Mouse (Mus musculus) C2C12 (cell line): Measurements from ENCODE around the gene Dcaf6.
"Not testable (repeated sequence)": the region's sequence is repeated elsewhere in the genome, so short reads cannot be mapped to it uniquely, and the experiment has no call there.

Source experiments
- CTCF ChIP-seq: IDR thresholded peaks from one replicate; pipeline ENCODE4 v1.5.1; 2011; ENCODE audit not compliant: control insufficient read depth, insufficient read depth, insufficient read length
- USF1 ChIP-seq: IDR thresholded peaks from one replicate; pipeline ENCODE4 v1.6.1; 2011; ENCODE audit warnings: low read depth, mild to moderate bottlenecking, control low read depth, moderate library complexity

DNA sequence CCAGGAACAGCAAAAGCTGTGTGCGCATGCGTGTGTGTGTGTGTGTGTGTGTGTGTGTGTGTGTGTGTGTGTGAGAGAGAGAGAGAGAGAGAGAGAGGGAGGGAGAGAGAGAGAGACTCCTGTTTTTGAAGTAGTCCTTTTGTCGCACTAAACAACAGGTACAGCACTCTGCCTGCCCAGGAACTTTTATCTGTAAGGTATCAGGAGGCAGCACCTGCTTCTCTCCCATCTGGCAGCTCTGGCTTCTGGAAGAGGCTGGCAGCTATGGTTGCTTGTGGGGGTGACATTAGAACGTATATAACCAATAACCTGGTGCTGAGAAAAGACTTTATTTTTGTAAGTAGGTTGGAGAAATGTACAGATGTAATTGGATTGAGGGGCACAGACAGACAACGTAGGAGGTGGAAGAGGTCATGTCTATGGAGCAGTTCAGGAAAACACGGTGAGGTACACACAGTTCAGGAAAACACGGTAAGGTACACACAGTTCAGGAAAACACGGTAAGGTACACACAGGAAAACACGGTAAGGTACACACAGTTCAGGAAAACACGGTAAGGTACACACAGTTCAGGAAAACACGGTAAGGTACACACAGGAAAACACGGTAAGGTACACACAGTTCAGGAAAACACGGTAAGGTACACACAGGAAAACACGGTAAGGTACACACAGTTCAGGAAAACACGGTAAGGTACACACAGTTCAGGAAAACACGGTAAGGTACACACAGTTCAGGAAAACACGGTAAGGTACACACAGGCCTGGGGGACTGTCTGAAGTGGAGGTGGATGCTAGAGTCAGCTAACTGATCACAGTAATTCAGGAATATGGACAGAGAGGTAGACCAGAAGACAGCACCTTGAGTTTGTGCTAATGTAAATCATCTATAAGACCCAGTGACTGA lies 131.6 kb downstream of the Dcaf6 start:
- TF ChIP-seq CTCF, USF1: not testable (repeated sequence)
